Mouse (Mus musculus) kidney, embryonic 14.5 days (tissue): ENCODE data around the gene Snapc3. TPM values are rescaled to one million over a fixed set of nuclear protein-coding genes. Genes with fewer than 3 reads are reported as not detected.

Experiments
- polyA plus RNA-seq: library from polyadenylated mRNA; unstranded; fragments of >200 nt; fragmentation: Nextera tagmentation; extraction: Ambion mirVana; gene quantifications from 2 replicates; pipeline ENCODE4 v1.2.1, GENCODE M21; 2014

The Snapc3 gene
- polyA plus RNA-seq, 1 experiment from 2014 or later, result 51.3 TPM

Other genes with a start within 250 kb of the Snapc3 start
- 2.2 and 2.3 TPM in 2 replicates for gene Ttc39b, start 93.5 kb upstream of the Snapc3 start, polyA plus RNA-seq
- 202 and 215 TPM in 2 replicates for gene Psip1, start 68.7 kb downstream of the Snapc3 start, polyA plus RNA-seq
- 2.9 and 3.9 TPM in 2 replicates for gene Ccdc171, start 107.8 kb downstream of the Snapc3 start, polyA plus RNA-seq